ENCODE assay signal across 22 mouse cellular contexts in the genomic region with DNA sequence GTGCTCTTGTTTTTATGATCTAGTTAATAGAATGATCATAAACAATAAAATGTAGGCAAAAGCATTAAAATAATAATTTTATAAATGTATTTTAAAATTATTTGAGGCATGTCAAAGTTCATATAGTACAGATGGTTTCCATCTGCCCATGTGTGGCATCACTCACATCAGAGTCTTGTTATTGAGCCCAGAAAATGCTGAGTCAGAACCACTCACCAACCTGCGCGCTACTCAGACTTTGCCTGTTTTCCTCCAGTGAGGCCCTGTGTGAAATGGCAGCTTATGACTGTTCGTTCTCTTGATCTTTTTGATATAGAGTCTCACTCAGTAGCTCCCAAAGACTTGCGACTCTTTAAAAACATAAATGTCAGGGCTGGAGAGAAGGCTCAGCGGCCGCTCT. TPM values are rescaled to one million over a fixed set of nuclear protein-coding genes. Genes with fewer than 3 reads are reported as not detected.
"Had no signal": no experiment of that assay in that cellular context is flagged by ENCODE, and none has a peak within 500 bp of the region (broad histone marks: within the 10 kb centered on the region; RNA-seq: fewer than 3 reads in every experiment).

No protein-coding gene starts in this region.

- H3K27me3 ChIP-seq: kidney, embryonic 15.5 days; limb, embryonic 13.5 days; lung, embryonic 15.5 days; midbrain, embryonic 12.5 days; midbrain, embryonic 15.5 days; neural tube, embryonic 12.5 days; neural tube, embryonic 15.5 days had no signal

- H3K9ac ChIP-seq: kidney, embryonic 15.5 days; limb, embryonic 13.5 days; lung, embryonic 15.5 days; midbrain, embryonic 12.5 days; midbrain, embryonic 15.5 days; neural tube, embryonic 12.5 days; neural tube, embryonic 15.5 days had no signal

- DNase-seq: kidney, adult 11 months; kidney, adult 8-10 months; lung, adult 18-20 months; right cerebral cortex, postnatal 14 days; right cerebral cortex, postnatal 4 days; thymus, adult 2 months; thymus, postnatal 4 days had no signal

- H3K4me3 ChIP-seq: kidney, embryonic 15.5 days; limb, embryonic 10.5 days; limb, embryonic 13.5 days; lung, embryonic 15.5 days; midbrain, embryonic 12.5 days; midbrain, embryonic 15.5 days; neural tube, embryonic 12.5 days; neural tube, embryonic 15.5 days had no signal

- H3K4me1 ChIP-seq: kidney, embryonic 15.5 days; limb, embryonic 13.5 days; lung, embryonic 15.5 days; midbrain, embryonic 12.5 days; midbrain, embryonic 15.5 days; neural tube, embryonic 12.5 days; neural tube, embryonic 15.5 days had no signal

- H3K4me2 ChIP-seq: kidney, embryonic 15.5 days; limb, embryonic 13.5 days; lung, embryonic 15.5 days; midbrain, embryonic 12.5 days; midbrain, embryonic 15.5 days; neural tube, embryonic 12.5 days; neural tube, embryonic 15.5 days had no signal

- H3K27ac ChIP-seq: kidney, embryonic 15.5 days; limb, embryonic 13.5 days; lung, embryonic 15.5 days; midbrain, embryonic 12.5 days; midbrain, embryonic 15.5 days; neural tube, embryonic 12.5 days; neural tube, embryonic 15.5 days; stomach, postnatal 0 days had no signal

- H3K9me3 ChIP-seq: kidney, embryonic 15.5 days; limb, embryonic 10.5 days; limb, embryonic 13.5 days; lung, embryonic 15.5 days; midbrain, embryonic 12.5 days; midbrain, embryonic 15.5 days; neural tube, embryonic 12.5 days; neural tube, embryonic 15.5 days had no signal

- ATAC-seq: midbrain, embryonic 15.5 days had no signal

RNA-seq across cellular contexts. Expression of a gene that starts 33.0 kb away (rescaled TPM):
- total RNA-seq: layer of hippocampus, postnatal 14 days; left cerebral cortex, postnatal 25 days; liver, adult 2 months had no signal

RNA-seq across cellular contexts. Expression of a gene that starts 49.0 kb away (rescaled TPM):
- total RNA-seq: layer of hippocampus, postnatal 14 days; left cerebral cortex, adult 8-10 months; left cerebral cortex, postnatal 25 days; liver, adult 2 months; megakaryocyte-erythroid progenitor cell, adult 5-6 weeks had no signal
- polyA plus RNA-seq: kidney, embryonic 15.5 days; limb, embryonic 10.5 days; liver, adult 2 months; midbrain, embryonic 12.5 days; midbrain, embryonic 15.5 days; neural tube, embryonic 12.5 days; neural tube, embryonic 15.5 days; stomach, embryonic 14.5 days; stomach, postnatal 0 days had no signal
